Mouse (Mus musculus): ENCODE results near the gene Fmo6.
A peak's percentile ranks its signal among the peaks of the same experiment; 100 is the strongest.

Gene Fmo6

GRCm38 (mm10) chr1:162914932-162915556, 22.3 kb downstream of the Fmo6 start:
- no peak for DNase-seq (ENCODE audit: low read depth, low spot score)

- no peak for DNase-seq (ENCODE audit: low read depth, low spot score)
Measured at GRCm38 (mm10) chr1:162912085-162912484, 25.2 kb downstream of the Fmo6 start.

- no peak for DNase-seq (ENCODE audit: low read depth, low spot score)
Measured at GRCm38 (mm10) chr1:162901879-162902278, 35.4 kb downstream of the Fmo6 start.

- no peak for DNase-seq (ENCODE audit: low read depth, low spot score)
Measured at GRCm38 (mm10) chr1:162897838-162898811, 39.2 kb downstream of the Fmo6 start, which contains the start of gene Fmo2. Gene Fmo2, minus strand, starts transcription at chr1:162898726.

- DNase-seq (ENCODE audit: low read depth, low spot score), result peak; percentile 41
Measured at GRCm38 (mm10) chr1:162895900-162896299, 41.4 kb downstream of the Fmo6 start.

- no peak for DNase-seq (ENCODE audit: low read depth, low spot score)
Measured at GRCm38 (mm10) chr1:162893014-162893413, 44.3 kb downstream of the Fmo6 start.

- DNase-seq (ENCODE audit: low read depth, low spot score), result no peak
Measured at GRCm38 (mm10) chr1:162891980-162892451, 45.3 kb downstream of the Fmo6 start.

- DNase-seq (ENCODE audit: low read depth, low spot score), result no peak
Measured at GRCm38 (mm10) chr1:162888646-162889045, 48.7 kb downstream of the Fmo6 start.

GRCm38 (mm10) chr1:162887644-162888043, 49.7 kb downstream of the Fmo6 start:
- DNase-seq (ENCODE audit: low read depth, low spot score), result no peak

- peak; percentile 7 for DNase-seq (ENCODE audit: low read depth, low spot score)
Measured at GRCm38 (mm10) chr1:162886138-162886816, 51.0 kb downstream of the Fmo6 start.

- DNase-seq (ENCODE audit: low read depth, low spot score), result no peak
Measured at GRCm38 (mm10) chr1:162882681-162883080, 54.6 kb downstream of the Fmo6 start.

GRCm38 (mm10) chr1:162879595-162880369, 57.5 kb downstream of the Fmo6 start:
- DNase-seq (ENCODE audit: low read depth, low spot score), result peak; percentile 66

GRCm38 (mm10) chr1:162875091-162875490, 62.2 kb downstream of the Fmo6 start:
- DNase-seq (ENCODE audit: low read depth, low spot score), result no peak

GRCm38 (mm10) chr1:162871701-162872311, 65.5 kb downstream of the Fmo6 start:
- DNase-seq (ENCODE audit: low read depth, low spot score), result no peak

- DNase-seq (ENCODE audit: low read depth, low spot score), result no peak
Measured at GRCm38 (mm10) chr1:162870978-162871377, 66.3 kb downstream of the Fmo6 start.

- no peak for DNase-seq (ENCODE audit: low read depth, low spot score)
Measured at GRCm38 (mm10) chr1:162867396-162867795, 69.9 kb downstream of the Fmo6 start.
